Comparison of ENCODE assay signal across 21 mouse cellular contexts in genomic region chrX:36815439-36815838, GRCm38 (mm10).
"Had no signal": no experiment of that assay in that cellular context is flagged by ENCODE, and none has a peak within 500 bp of the region (broad histone marks: within the 10 kb centered on the region; RNA-seq: fewer than 3 reads in every experiment).

No protein-coding gene starts in this region.

- ATAC-seq: intestine, postnatal 0 days; liver, embryonic 12.5 days had no signal

- H3K4me1 ChIP-seq: neural tube, embryonic 12.5 days; stomach, embryonic 15.5 days had no signal

- H3K27ac ChIP-seq: limb, embryonic 13.5 days; liver, embryonic 12.5 days; liver, embryonic 15.5 days; lung, embryonic 15.5 days; neural tube, embryonic 15.5 days; stomach, embryonic 15.5 days had no signal

- H3K27me3 ChIP-seq: limb, embryonic 13.5 days; liver, embryonic 12.5 days; liver, embryonic 15.5 days; lung, embryonic 15.5 days; midbrain, embryonic 12.5 days; midbrain, embryonic 15.5 days; neural tube, embryonic 12.5 days; neural tube, embryonic 15.5 days; stomach, embryonic 15.5 days had no signal

- DNase-seq: kidney, postnatal 10 days; kidney, postnatal 4 days; liver; lung, adult 18-20 months; lung, postnatal 10 days; lung, postnatal 36 days; right cerebral cortex, adult 18-20 months; right cerebral cortex, postnatal 14 days; right cerebral cortex, postnatal 4 days; thymus, postnatal 25 days had no signal

- H3K36me3 ChIP-seq: limb, embryonic 10.5 days; limb, embryonic 13.5 days; liver, embryonic 12.5 days; liver, embryonic 15.5 days; lung, embryonic 15.5 days; midbrain, embryonic 12.5 days; midbrain, embryonic 15.5 days; neural tube, embryonic 12.5 days; neural tube, embryonic 15.5 days; stomach, embryonic 15.5 days had no signal

- H3K4me3 ChIP-seq: limb, embryonic 10.5 days; limb, embryonic 13.5 days; liver, embryonic 12.5 days; liver, embryonic 15.5 days; lung, embryonic 15.5 days; midbrain, embryonic 15.5 days; neural tube, embryonic 12.5 days; neural tube, embryonic 15.5 days; stomach, embryonic 15.5 days had no signal

- H3K4me2 ChIP-seq: limb, embryonic 13.5 days; liver, embryonic 12.5 days; liver, embryonic 15.5 days; lung, embryonic 15.5 days; neural tube, embryonic 15.5 days; stomach, embryonic 15.5 days had no signal

- H3K9me3 ChIP-seq: limb, embryonic 10.5 days; limb, embryonic 13.5 days; liver, embryonic 12.5 days; liver, embryonic 15.5 days; lung, embryonic 15.5 days; midbrain, embryonic 12.5 days; midbrain, embryonic 15.5 days; neural tube, embryonic 12.5 days; neural tube, embryonic 15.5 days; stomach, embryonic 15.5 days had no signal

- H3K9ac ChIP-seq: limb, embryonic 13.5 days; liver, embryonic 12.5 days; liver, embryonic 15.5 days; lung, embryonic 15.5 days; midbrain, embryonic 12.5 days; midbrain, embryonic 15.5 days; neural tube, embryonic 12.5 days; neural tube, embryonic 15.5 days; stomach, embryonic 15.5 days had no signal
